Mouse (Mus musculus) neural tube, embryonic 14.5 days (tissue): Measurements from ENCODE around the gene E430018J23Rik. TPM values are rescaled to one million over a fixed set of nuclear protein-coding genes. Genes with fewer than 3 reads are reported as not detected.
"Not testable (repeated sequence)": the region's sequence is repeated elsewhere in the genome, so short reads cannot be mapped to it uniquely, and the experiment has no call there.

ENCODE experiments used
- ATAC-seq: fragments of 200-750 bp; cut with Nextera tagmentation; 2 replicates; pipeline ENCODE4 v1.8.0; 2017; ENCODE audit warnings: low read depth, mild to moderate bottlenecking, moderate TSS enrichment, moderate library complexity
- H3K27ac ChIP-seq: fragments of 300-500 bp; sonication (generic); 2 replicates; pipeline ENCODE4 v1.5.1; 2014; ENCODE audit warnings: low read depth, mild to moderate bottlenecking, control low read depth, low read length, moderate library complexity, mixed read lengths
- H3K27me3 ChIP-seq: fragments of 300-500 bp; sonication (generic); 2 replicates; pipeline ENCODE4 v1.6.1; 2014; ENCODE audit warnings: low read length; ENCODE audit not compliant: control insufficient read depth, insufficient read depth
- H3K36me3 ChIP-seq: fragments of 300-500 bp; sonication (generic); 2 replicates; pipeline ENCODE4 v1.6.1; 2014; ENCODE audit warnings: low read length, mixed read lengths; ENCODE audit not compliant: control insufficient read depth, insufficient read depth
- H3K4me1 ChIP-seq: fragments of 300-500 bp; sonication (generic); 2 replicates; pipeline ENCODE4 v1.6.1; 2014; ENCODE audit warnings: low read length; ENCODE audit not compliant: control insufficient read depth, insufficient read depth
- H3K4me2 ChIP-seq: fragments of 300-500 bp; sonication (generic); 2 replicates; pipeline ENCODE4 v1.6.1; 2014; ENCODE audit warnings: mild to moderate bottlenecking, low read depth, low read length, control low read depth
- H3K4me3 ChIP-seq: fragments of 300-500 bp; sonication (generic); 2 replicates; pipeline ENCODE4 v1.5.1; 2014; ENCODE audit warnings: low read depth, low read length, control low read depth, mixed read lengths
- H3K9ac ChIP-seq: fragments of 300-500 bp; sonication (generic); replicated peaks from 2 replicates; pipeline ENCODE4 v1.6.1; 2014; ENCODE audit warnings: low read depth, mild to moderate bottlenecking, control low read depth, low read length, mixed read lengths
- H3K9me3 ChIP-seq: fragments of 300-500 bp; sonication (generic); 2 replicates; pipeline ENCODE4 v1.6.1; 2016; ENCODE audit warnings: low read length; ENCODE audit not compliant: control insufficient read depth
- WGBS: fragments of 180-500 bp; shearing (Covaris S2); extraction: QIAGEN DNeasy Blood & Tissue Kit; methylation state at CpG from one replicate; pipeline ENCODE4 v1.1.7; 2014; 5-methylcytosine and 5-hydroxymethylcytosine counted together
- polyA plus RNA-seq: library from polyadenylated mRNA; unstranded; fragments of >200 nt; fragmentation: Nextera tagmentation; extraction: Ambion mirVana; gene quantifications from 2 replicates; pipeline ENCODE4 v1.2.1, GENCODE M21; 2014

The E430018J23Rik gene
- polyA plus RNA-seq, 1 experiment from 2014 or later = 6.0 TPM

DNA sequence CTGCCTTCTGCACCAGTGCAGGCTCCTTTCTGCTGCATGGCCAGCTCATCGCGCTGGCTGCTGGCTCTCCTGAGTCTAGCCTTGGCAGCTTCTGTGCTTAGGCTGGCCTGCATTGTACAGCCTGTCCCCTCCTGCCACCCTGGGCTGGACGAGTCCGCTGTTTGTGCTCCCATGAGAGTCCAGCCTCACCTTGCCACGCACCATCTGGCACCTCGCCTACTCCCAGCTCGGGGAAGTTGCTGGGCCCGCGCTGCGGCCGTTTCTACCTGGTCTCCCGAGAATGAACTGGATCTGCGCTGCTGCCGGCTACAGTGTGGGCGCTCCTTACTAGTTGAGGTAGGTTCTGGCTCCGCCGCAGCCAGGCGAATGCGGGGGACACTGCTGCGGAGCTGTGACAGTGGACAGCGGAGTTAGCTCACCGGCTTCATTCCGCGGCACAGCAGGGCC, 29.9 kb downstream of the E430018J23Rik start:
- WGBS = under 1% methylated on average over 24 of the region's 24 CpGs
- H3K4me3 ChIP-seq = peak overlapping the region; percentile 30
- no peaks in the 10 kb centered on the region for H3K27me3 ChIP-seq
- H3K27ac ChIP-seq = no peak overlapping the region
- peaks cover 6% of the 10 kb centered on the region; the same call in 1 of the 2 replicates for H3K4me1 ChIP-seq
- no peaks in the 10 kb centered on the region for H3K36me3 ChIP-seq
- ATAC-seq = peak; percentile 46; the same call in 1 of the 2 replicates
- peak overlapping the region; percentile 66 for H3K4me2 ChIP-seq
- H3K9me3 ChIP-seq = no peaks in the 10 kb centered on the region
- H3K9ac ChIP-seq = peak overlapping the region; percentile 56

DNA sequence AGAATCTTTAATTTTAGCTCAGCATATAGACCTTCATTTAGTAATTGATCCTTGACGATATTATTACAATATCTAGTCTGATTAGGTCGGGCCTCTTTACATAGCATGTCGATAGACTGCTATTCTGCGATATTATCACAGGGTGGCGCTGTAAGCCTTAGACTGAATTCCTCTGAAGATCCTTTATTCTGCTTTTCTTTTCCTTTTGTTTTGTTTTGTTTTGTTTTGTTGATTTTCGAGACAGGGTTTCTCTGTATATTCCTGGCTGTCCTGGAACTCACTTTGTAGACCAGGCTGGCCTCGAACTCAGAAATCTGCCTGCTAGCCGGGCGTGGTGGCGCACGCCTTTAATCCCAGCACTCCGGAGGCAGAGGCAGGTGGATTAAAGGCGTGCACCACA, 31.0 kb downstream of the E430018J23Rik start:
- not testable (repeated sequence) for H3K4me1 ChIP-seq, H3K9me3 ChIP-seq, ATAC-seq, H3K36me3 ChIP-seq, H3K27me3 ChIP-seq, H3K4me3 ChIP-seq, H3K9ac ChIP-seq, H3K4me2 ChIP-seq, H3K27ac ChIP-seq
- 18% methylated on average over 13 of the region's 13 CpGs for WGBS

DNA sequence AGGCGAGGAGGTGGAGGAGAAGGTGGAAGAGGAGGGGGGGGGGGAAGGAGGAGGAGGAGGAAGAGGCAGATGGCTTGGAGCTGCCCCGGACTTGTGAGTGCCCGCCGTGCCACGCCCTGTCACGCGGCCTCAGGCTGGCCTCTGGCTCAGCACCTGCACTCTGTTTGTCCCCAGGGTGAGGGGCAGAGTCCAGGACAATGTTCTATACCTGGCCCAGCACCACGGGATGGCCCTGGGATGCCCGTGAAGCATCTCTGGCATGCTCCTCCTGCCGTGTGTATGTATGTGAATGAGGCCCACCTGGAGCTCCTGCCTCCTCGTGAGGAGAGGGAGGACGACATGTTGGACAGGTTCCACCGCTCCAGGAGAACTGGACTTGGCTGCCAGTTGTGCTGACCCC, 32.0 kb downstream of the E430018J23Rik start:
- no peaks in the 10 kb centered on the region for H3K36me3 ChIP-seq
- no peaks in the 10 kb centered on the region for H3K9me3 ChIP-seq
- H3K27ac ChIP-seq = no peak overlapping the region
- 51% methylated on average over 13 of the region's 13 CpGs for WGBS
- no peak overlapping the region for H3K9ac ChIP-seq
- no peak for ATAC-seq
- H3K4me3 ChIP-seq = no peak overlapping the region
- H3K4me1 ChIP-seq = peaks cover 6% of the 10 kb centered on the region; the same call in 1 of the 2 replicates
- no peak overlapping the region for H3K4me2 ChIP-seq
- no peaks in the 10 kb centered on the region for H3K27me3 ChIP-seq

DNA sequence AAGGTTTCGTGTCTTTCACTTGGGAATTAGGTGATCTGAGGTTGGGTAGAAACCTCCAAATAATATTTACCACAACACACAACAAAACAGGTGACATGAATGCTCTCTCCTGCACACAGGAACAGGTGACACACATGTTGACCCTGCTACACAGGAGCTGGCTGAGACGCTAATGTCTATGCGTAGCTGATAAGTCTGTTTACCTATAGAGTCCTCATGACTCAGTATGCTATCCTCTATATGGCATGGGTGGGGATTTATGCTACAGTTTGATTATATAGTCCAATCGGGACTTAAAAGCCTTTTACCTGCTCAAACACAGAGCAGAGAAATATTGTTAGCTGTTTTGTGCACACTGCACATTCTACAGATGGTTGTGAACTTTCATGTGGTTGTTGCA, 33.2 kb downstream of the E430018J23Rik start:
- no peak overlapping the region for H3K27ac ChIP-seq
- WGBS = 80% methylated on average over 4 of the region's 4 CpGs
- H3K4me3 ChIP-seq = no peak overlapping the region
- no peaks in the 10 kb centered on the region for H3K9me3 ChIP-seq
- no peak for ATAC-seq
- H3K4me2 ChIP-seq = no peak overlapping the region
- no peaks in the 10 kb centered on the region for H3K27me3 ChIP-seq
- H3K9ac ChIP-seq = no peak overlapping the region
- no peaks in the 10 kb centered on the region for H3K36me3 ChIP-seq
- H3K4me1 ChIP-seq = peaks cover 6% of the 10 kb centered on the region; the same call in 1 of the 2 replicates

DNA sequence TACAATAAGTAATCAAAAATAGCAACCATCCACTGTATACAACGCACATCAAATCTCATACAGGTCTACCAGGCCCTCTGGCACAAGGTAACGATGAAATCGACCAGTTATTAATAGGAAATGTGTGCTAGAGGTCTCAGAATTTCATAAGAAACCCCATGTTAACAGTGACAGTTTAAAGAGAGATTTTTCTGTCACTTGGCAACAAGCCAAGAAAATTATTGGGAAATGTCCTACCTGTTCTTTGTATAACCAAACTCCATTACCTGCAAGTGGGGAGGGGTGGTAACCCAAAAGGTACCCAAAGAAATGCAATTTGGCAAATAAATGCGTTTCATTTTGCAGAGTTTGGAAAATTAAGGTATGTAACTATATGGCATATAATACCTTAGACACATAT, 35.0 kb downstream of the E430018J23Rik start:
- no peak overlapping the region for H3K27ac ChIP-seq
- no peaks in the 10 kb centered on the region for H3K9me3 ChIP-seq
- H3K27me3 ChIP-seq = no peaks in the 10 kb centered on the region
- no peak overlapping the region for H3K9ac ChIP-seq
- H3K36me3 ChIP-seq = no peaks in the 10 kb centered on the region
- peaks cover 3% of the 10 kb centered on the region; the same call in 1 of the 2 replicates for H3K4me1 ChIP-seq
- ATAC-seq = no peak
- no peak overlapping the region for H3K4me2 ChIP-seq
- H3K4me3 ChIP-seq = no peak overlapping the region
- 73% methylated on average over 4 of the region's 4 CpGs for WGBS

DNA sequence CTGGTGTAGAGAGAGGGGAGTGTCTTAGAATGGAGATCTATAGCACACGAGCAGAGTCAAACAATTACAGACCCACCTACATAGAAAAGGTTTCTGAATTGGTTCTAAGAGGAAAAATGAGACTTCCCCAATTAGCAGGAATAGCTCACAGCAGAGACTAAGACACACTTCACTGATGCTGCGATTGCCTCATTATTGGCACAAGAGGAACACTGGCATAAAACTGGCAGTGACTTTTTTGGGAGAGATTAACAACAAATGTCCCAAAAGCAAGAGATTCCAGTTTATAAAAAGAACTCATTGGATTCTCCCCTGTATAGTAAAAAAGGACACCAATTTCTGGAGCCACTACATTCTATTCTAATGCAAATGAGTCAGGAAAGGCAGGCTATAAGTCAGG, 35.6 kb downstream of the E430018J23Rik start:
- H3K27me3 ChIP-seq = no peaks in the 10 kb centered on the region
- no peaks in the 10 kb centered on the region for H3K9me3 ChIP-seq
- H3K27ac ChIP-seq = no peak overlapping the region
- no peak overlapping the region for H3K4me2 ChIP-seq
- H3K4me1 ChIP-seq = no peaks in the 10 kb centered on the region
- no peak overlapping the region for H3K4me3 ChIP-seq
- WGBS = 63% methylated on average over 2 of the region's 2 CpGs
- ATAC-seq = no peak
- H3K9ac ChIP-seq = no peak overlapping the region
- H3K36me3 ChIP-seq = no peaks in the 10 kb centered on the region

DNA sequence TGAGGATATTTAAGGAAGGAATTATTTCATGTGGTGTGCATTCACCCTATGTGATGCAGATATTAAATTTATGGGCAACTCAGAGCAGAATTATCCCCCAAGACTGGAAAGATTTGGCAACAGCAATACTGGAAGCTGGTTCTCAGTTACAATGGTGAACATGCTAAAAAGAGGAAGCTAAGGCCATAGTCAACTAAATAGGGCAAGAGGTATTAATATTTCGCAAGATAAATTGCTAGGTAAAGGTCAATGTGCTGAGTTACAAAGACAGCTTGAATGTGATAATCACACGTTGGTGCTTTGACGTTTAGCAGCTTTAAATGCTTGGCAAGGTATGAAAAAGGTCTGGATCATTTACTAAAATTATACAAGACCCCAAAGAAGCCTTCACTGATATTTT, 37.6 kb downstream of the E430018J23Rik start:
- no peak for ATAC-seq
- 66% methylated on average over 3 of the region's 3 CpGs for WGBS
- Histone ChIP-seq H3K27ac (no peak overlapping the region), H3K36me3 (no peaks in the 10 kb centered on the region), H3K9ac (no peak overlapping the region), H3K9me3 (no peaks in the 10 kb centered on the region), H3K4me1 (no peaks in the 10 kb centered on the region), H3K4me3 (no peak overlapping the region), H3K27me3 (no peaks in the 10 kb centered on the region), H3K4me2 (no peak overlapping the region)

DNA sequence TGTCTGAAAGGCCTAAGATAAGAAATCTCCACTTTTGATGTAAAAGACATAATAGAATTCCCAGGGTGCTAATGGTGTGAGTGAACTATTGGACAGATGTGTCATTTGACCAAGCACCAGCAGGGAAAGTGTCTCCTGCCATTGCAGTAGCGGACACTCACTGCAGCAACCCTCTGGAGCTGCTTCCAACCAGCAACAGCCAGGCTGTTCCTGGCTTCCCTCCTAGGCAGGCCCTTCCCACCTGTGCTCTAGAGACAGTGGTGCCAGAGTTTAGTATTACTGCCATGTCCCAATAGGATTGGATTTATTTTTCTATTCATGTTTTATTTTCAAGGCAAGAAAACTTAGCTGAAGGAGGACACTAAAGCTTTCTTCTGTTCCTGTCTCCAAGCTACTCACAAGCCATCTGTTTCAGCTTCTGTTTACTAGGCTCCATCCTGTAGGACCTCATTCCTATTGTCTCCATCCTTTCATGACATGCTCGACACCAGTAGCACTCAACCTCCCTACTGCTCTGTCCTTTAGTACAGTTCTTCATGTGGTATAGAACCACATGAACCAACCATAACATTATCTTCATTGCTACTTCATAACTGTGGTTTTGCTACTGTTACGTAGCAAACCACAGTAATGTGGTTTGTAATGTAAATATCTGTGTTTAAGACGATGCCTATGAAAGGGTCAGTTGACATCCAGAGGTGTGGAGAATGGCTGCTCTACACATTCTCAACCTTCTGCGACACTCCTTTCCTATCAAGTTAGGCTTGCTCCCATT, 42.0 kb downstream of the E430018J23Rik start:
- Histone ChIP-seq H3K27me3 (no peaks in the 10 kb centered on the region), H3K27ac (no peak overlapping the region), H3K4me2 (no peak overlapping the region), H3K9ac (no peak overlapping the region), H3K4me3 (no peak overlapping the region), H3K36me3 (no peaks in the 10 kb centered on the region), H3K9me3 (no peaks in the 10 kb centered on the region), H3K4me1 (peaks cover 5% of the 10 kb centered on the region; the same call in 1 of the 2 replicates)
- 89% methylated on average over 5 of the region's 5 CpGs for WGBS
- ATAC-seq = no peak

DNA sequence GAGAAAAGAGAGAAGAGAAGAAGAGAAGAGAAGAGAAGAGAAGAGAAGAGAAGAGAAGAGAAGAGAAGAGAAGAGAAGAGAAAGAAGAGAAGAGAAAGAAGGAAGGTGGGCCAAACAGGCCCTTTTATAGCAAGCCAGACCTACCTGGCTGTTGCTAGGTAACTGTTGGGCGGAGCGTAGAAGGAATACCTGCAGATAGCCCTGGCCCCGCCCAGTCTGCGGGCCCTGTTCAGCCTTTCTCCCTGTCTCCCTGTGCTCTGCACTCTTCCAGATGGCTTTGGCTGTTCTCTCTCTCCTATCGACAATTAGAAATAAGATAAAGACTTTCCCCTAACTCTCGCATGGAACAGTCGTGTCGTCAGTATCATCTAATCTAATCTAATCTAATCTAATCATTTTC, 46.8 kb downstream of the E430018J23Rik start:
- H3K4me2 ChIP-seq = peak overlapping the region; percentile 77
- no peak overlapping the region for H3K27ac ChIP-seq
- H3K9ac ChIP-seq = no peak overlapping the region
- no peaks in the 10 kb centered on the region for H3K9me3 ChIP-seq
- H3K36me3 ChIP-seq = 0 out of 2 replicates have a peak, but pooled peaks cover 13% of the 10 kb centered on the region
- ATAC-seq = no peak
- H3K4me3 ChIP-seq = peak overlapping the region; percentile 93
- WGBS = 15% methylated on average over 8 of the region's 8 CpGs
- H3K4me1 ChIP-seq = peaks cover 11% of the 10 kb centered on the region; the same call in 1 of the 2 replicates
- H3K27me3 ChIP-seq = no peaks in the 10 kb centered on the region
